Mouse (Mus musculus) testis, adult 2 months (tissue): ENCODE results near the gene Fam173a. TPM values are rescaled to one million over a fixed set of nuclear protein-coding genes. Genes with fewer than 3 reads are reported as not detected.

Source experiments
- H3K27ac ChIP-seq: fragments of 200-500 bp; 2 replicates; pipeline ENCODE4 v1.5.1; 2012; ENCODE audit warnings: low read depth, low read length; ENCODE audit not compliant: control insufficient read depth, insufficient read depth
- H3K27me3 ChIP-seq: fragments of 200-500 bp; 2 replicates; pipeline ENCODE4 v1.6.1; 2012; ENCODE audit warnings: mild to moderate bottlenecking, low read length, moderate library complexity; ENCODE audit not compliant: control insufficient read depth, insufficient read depth
- H3K36me3 ChIP-seq: fragments of 200-500 bp; 2 replicates; pipeline ENCODE4 v1.6.1; 2012; ENCODE audit warnings: mild to moderate bottlenecking, low read length; ENCODE audit not compliant: control insufficient read depth, insufficient read depth
- H3K4me1 ChIP-seq: fragments of 200-500 bp; 2 replicates; pipeline ENCODE4 v1.6.1; 2012; ENCODE audit warnings: low read length; ENCODE audit not compliant: control insufficient read depth, insufficient read depth
- H3K4me3 ChIP-seq: fragments of 200-500 bp; 2 replicates; pipeline ENCODE4 v1.5.1; 2012; ENCODE audit warnings: low read depth, mild to moderate bottlenecking, low read length, moderate library complexity, mixed read lengths; ENCODE audit not compliant: control insufficient read depth
- CTCF ChIP-seq: fragments of 200-500 bp; IDR thresholded peaks from 2 replicates; pipeline ENCODE4 v1.5.1; 2012; ENCODE audit warnings: low read depth, mild to moderate bottlenecking, inconsistent platforms, low read length, moderate library complexity; ENCODE audit not compliant: control insufficient read depth, insufficient read depth, insufficient replicate concordance
- POLR2A ChIP-seq: fragments of 200-500 bp; IDR thresholded peaks from 2 replicates; pipeline ENCODE4 v1.6.1; 2012; ENCODE audit warnings: low read depth, mild to moderate bottlenecking, inconsistent platforms, low read length, moderate library complexity; ENCODE audit not compliant: control insufficient read depth
- polyA plus RNA-seq: library from polyadenylated mRNA; depleted of rRNA; stranded (reverse); fragments of >200 nt; gene quantifications from 2 replicates; pipeline ENCODE4 v1.2.3, GENCODE M21; 2012

Gene Fam173a
- polyA plus RNA-seq, 1 experiment = 49.8 TPM

- TF ChIP-seq POLR2A (no peak), CTCF (no peak)
- H3K4me1 ChIP-seq = peaks cover 34% of the 10 kb centered on the region
- peak overlapping the region; percentile 86 for H3K4me3 ChIP-seq
- no peaks in the 10 kb centered on the region; the same call in 1 of the 2 replicates for H3K36me3 ChIP-seq
- no peak overlapping the region for H3K27ac ChIP-seq
- H3K27me3 ChIP-seq = no peaks in the 10 kb centered on the region
Measured at GRCm38 (mm10) chr17:25827546-25828222, 35.0 kb upstream of the Fam173a start.

GRCm38 (mm10) chr17:25827011-25827410 lies 34.3 kb upstream of the Fam173a start:
- Histone ChIP-seq H3K4me1 (peaks cover 32% of the 10 kb centered on the region), H3K27me3 (no peaks in the 10 kb centered on the region), H3K4me3 (peak overlapping the region; percentile 54), H3K36me3 (no peaks in the 10 kb centered on the region; the same call in 1 of the 2 replicates), H3K27ac (no peak overlapping the region)
- TF ChIP-seq POLR2A (no peak), CTCF (no peak)

- H3K27me3 ChIP-seq = no peaks in the 10 kb centered on the region
- no peak overlapping the region for H3K27ac ChIP-seq
- peaks cover 25% of the 10 kb centered on the region for H3K4me1 ChIP-seq
- no peak overlapping the region for H3K4me3 ChIP-seq
- no peak for TF ChIP-seq POLR2A
- no peak for TF ChIP-seq CTCF
- H3K36me3 ChIP-seq = no peaks in the 10 kb centered on the region; the same call in 1 of the 2 replicates
Measured at GRCm38 (mm10) chr17:25825984-25826570, 33.4 kb upstream of the Fam173a start.

- Histone ChIP-seq H3K27me3 (no peaks in the 10 kb centered on the region), H3K27ac (no peak overlapping the region), H3K4me3 (no peak overlapping the region), H3K36me3 (no peaks in the 10 kb centered on the region; the same call in 1 of the 2 replicates), H3K4me1 (peaks cover 25% of the 10 kb centered on the region)
- no peak for TF ChIP-seq CTCF
- TF ChIP-seq POLR2A = no peak
Measured at GRCm38 (mm10) chr17:25825311-25825710, 32.6 kb upstream of the Fam173a start.

- Histone ChIP-seq H3K36me3 (no peaks in the 10 kb centered on the region; the same call in 1 of the 2 replicates), H3K27ac (no peak overlapping the region), H3K4me3 (peak overlapping the region; percentile 87), H3K27me3 (no peaks in the 10 kb centered on the region), H3K4me1 (peaks cover 28% of the 10 kb centered on the region)
- TF ChIP-seq POLR2A (no peak), CTCF (no peak)
Measured at GRCm38 (mm10) chr17:25824362-25825142, 31.9 kb upstream of the Fam173a start.

GRCm38 (mm10) chr17:25823452-25823851 lies 30.8 kb upstream of the Fam173a start, which contains the start of gene Wdr24:
Gene Wdr24 (plus strand): TSS chr17:25823627.
- Histone ChIP-seq H3K4me1 (peaks cover 26% of the 10 kb centered on the region), H3K4me3 (peak within 1 kb of the TSS; percentile 87), H3K36me3 (no peaks in the 10 kb centered on the region; the same call in 1 of the 2 replicates), H3K27me3 (no peaks in the 10 kb centered on the region), H3K27ac (peak within 1 kb of the TSS; percentile 37)
- no peak for TF ChIP-seq CTCF
- TF ChIP-seq POLR2A = peak; percentile 59

GRCm38 (mm10) chr17:25818851-25819780 lies 26.4 kb upstream of the Fam173a start:
- H3K27me3 ChIP-seq = no peaks in the 10 kb centered on the region
- H3K36me3 ChIP-seq = no peaks in the 10 kb centered on the region
- H3K27ac ChIP-seq = no peak overlapping the region
- peak overlapping the region; percentile 36 for H3K4me3 ChIP-seq
- H3K4me1 ChIP-seq = peaks cover 20% of the 10 kb centered on the region
- TF ChIP-seq CTCF (no peak), POLR2A (no peak)
